ENCODE assay signal across 14 mouse cellular contexts in the genomic region with DNA sequence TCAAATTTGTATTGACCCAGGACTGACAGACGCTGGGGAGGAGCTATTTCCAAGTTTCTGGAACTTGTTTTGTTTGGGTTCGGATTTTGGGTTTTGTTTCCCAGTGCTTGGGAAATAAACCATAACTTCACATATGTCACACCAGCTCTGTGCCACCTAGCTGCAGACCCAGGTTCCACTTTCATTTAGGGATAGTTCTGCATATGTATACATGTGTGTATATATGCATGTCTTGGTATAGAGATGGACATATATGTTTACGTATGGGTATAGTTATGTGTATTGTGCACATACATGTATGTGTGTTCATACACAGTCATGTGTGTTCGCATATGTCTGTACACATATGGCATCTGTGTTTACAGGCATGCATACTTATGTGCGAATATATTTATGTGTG.
DNase-seq lines count a peak whose midpoint lies in the region; ATAC-seq and TF ChIP-seq lines count a peak whose summit lies in the region.
"Had no signal": no experiment of that assay in that cellular context is flagged by ENCODE, and none has a peak within 500 bp of the region (broad histone marks: within the 10 kb centered on the region; RNA-seq: fewer than 3 reads in every experiment).

No protein-coding gene starts in this region.

- DNase-seq in intestine, embryonic 14.5 days (ENCODE audit: low spot score): no peak
- no peak for DNase-seq in neural tube, embryonic 10.5 days (ENCODE audit: extremely low spot score, low spot score)
- DNase-seq in layer of hippocampus, adult 2 months (ENCODE audit: low spot score in 2 of 2): no peak
- no peak for DNase-seq in ovary, postnatal 36 days (ENCODE audit: low spot score)
- DNase-seq in right cerebral cortex, postnatal 10 days (ENCODE audit: low spot score in 2 of 2): no peak
- DNase-seq: right cerebral cortex, postnatal 14 days had no signal

- WGBS in intestine, embryonic 14.5 days: 62% methylated on average over 5 of the region's 5 CpGs
- 61% methylated on average over 5 of the region's 5 CpGs for WGBS in intestine, embryonic 16.5 days
- WGBS in neural tube, embryonic 12.5 days: 60% methylated on average over 5 of the region's 5 CpGs
- WGBS in limb, embryonic 13.5 days: 59% methylated on average over 5 of the region's 5 CpGs

- no peaks in the 10 kb centered on the region for H3K9me3 ChIP-seq in intestine, embryonic 14.5 days (ENCODE audit: control insufficient read depth, low read length)
- no peaks in the 10 kb centered on the region for H3K9me3 ChIP-seq in intestine, embryonic 16.5 days (ENCODE audit: control insufficient read depth, low read length)
- H3K9me3 ChIP-seq in neural tube, embryonic 12.5 days: no peaks in the 10 kb centered on the region
- H3K9me3 ChIP-seq in limb, embryonic 13.5 days: no peaks in the 10 kb centered on the region; the same call in 1 of the 2 replicates
- H3K9me3 ChIP-seq: heart, embryonic 13.5 days; liver, embryonic 12.5 days; megakaryocyte, embryonic 14.5 days had no signal

- H3K9ac ChIP-seq in intestine, embryonic 14.5 days (ENCODE audit: low read length): no peak overlapping the region
- H3K9ac ChIP-seq in intestine, embryonic 16.5 days (ENCODE audit: low read depth, low read length): no peak overlapping the region
- H3K9ac ChIP-seq in neural tube, embryonic 12.5 days: no peak overlapping the region
- no peak overlapping the region for H3K9ac ChIP-seq in limb, embryonic 13.5 days
- H3K9ac ChIP-seq: heart, embryonic 13.5 days; liver, embryonic 12.5 days had no signal

- no peak overlapping the region for H3K4me2 ChIP-seq in intestine, embryonic 14.5 days (ENCODE audit: low read length)
- no peak overlapping the region for H3K4me2 ChIP-seq in intestine, embryonic 16.5 days (ENCODE audit: low read depth, low read length)
- no peak overlapping the region for H3K4me2 ChIP-seq in neural tube, embryonic 12.5 days (replicated peaks)
- peak overlapping the region; percentile 25; the same call in 1 of the 2 replicates for H3K4me2 ChIP-seq in limb, embryonic 13.5 days (replicated peaks)
- H3K4me2 ChIP-seq: heart, embryonic 13.5 days; liver, embryonic 12.5 days had no signal

- no peaks in the 10 kb centered on the region for H3K27me3 ChIP-seq in intestine, embryonic 14.5 days (replicated peaks; ENCODE audit: control insufficient read depth, insufficient read depth, low read length)
- no peaks in the 10 kb centered on the region for H3K27me3 ChIP-seq in intestine, embryonic 16.5 days (replicated peaks; ENCODE audit: control insufficient read depth, insufficient read depth, low read length)
- H3K27me3 ChIP-seq in neural tube, embryonic 12.5 days (replicated peaks): peaks cover 80% of the 10 kb centered on the region
- peaks cover 6% of the 10 kb centered on the region for H3K27me3 ChIP-seq in limb, embryonic 13.5 days
- H3K27me3 ChIP-seq: heart, embryonic 13.5 days; liver, embryonic 12.5 days; megakaryocyte, embryonic 14.5 days had no signal

- 0 out of 2 replicates have a peak, but pooled peaks have one; percentile 34 for ATAC-seq in intestine, embryonic 14.5 days (replicated peaks; ENCODE audit: low FRiP score, low TSS enrichment, low read depth)
- ATAC-seq in intestine, embryonic 16.5 days: no peak
- peak; percentile 55 for ATAC-seq in neural tube, embryonic 12.5 days (ENCODE audit: low FRiP score, low read depth)
- ATAC-seq in limb, embryonic 13.5 days (ENCODE audit: low FRiP score, low read depth): no peak
- ATAC-seq: liver, embryonic 12.5 days; Patski had no signal

- no peaks in the 10 kb centered on the region for H3K36me3 ChIP-seq in intestine, embryonic 14.5 days (ENCODE audit: control insufficient read depth, insufficient read depth, low read length)
- no peaks in the 10 kb centered on the region for H3K36me3 ChIP-seq in intestine, embryonic 16.5 days (ENCODE audit: control insufficient read depth, insufficient read depth, low read length)
- no peaks in the 10 kb centered on the region for H3K36me3 ChIP-seq in neural tube, embryonic 12.5 days
- no peaks in the 10 kb centered on the region for H3K36me3 ChIP-seq in limb, embryonic 13.5 days
- H3K36me3 ChIP-seq: heart, embryonic 13.5 days; liver, embryonic 12.5 days had no signal

- peaks cover 5% of the 10 kb centered on the region; the same call in 1 of the 2 replicates for H3K4me1 ChIP-seq in intestine, embryonic 14.5 days (replicated peaks; ENCODE audit: control insufficient read depth, insufficient read depth, low read length)
- H3K4me1 ChIP-seq in intestine, embryonic 16.5 days (ENCODE audit: control insufficient read depth, insufficient read depth, low read length): no peaks in the 10 kb centered on the region
- H3K4me1 ChIP-seq in neural tube, embryonic 12.5 days: peaks cover 21% of the 10 kb centered on the region
- H3K4me1 ChIP-seq in limb, embryonic 13.5 days: peaks cover 35% of the 10 kb centered on the region
- H3K4me1 ChIP-seq: liver, embryonic 12.5 days had no signal

- TF ChIP-seq CTCF in layer of hippocampus, adult 2 months (conservative IDR thresholded peaks at IDR 0.05): no peak

- H3K4me3 ChIP-seq in intestine, embryonic 14.5 days (ENCODE audit: low read depth, low read length): no peak overlapping the region
- no peak overlapping the region for H3K4me3 ChIP-seq in intestine, embryonic 16.5 days (ENCODE audit: low read length)
- no peak overlapping the region for H3K4me3 ChIP-seq in neural tube, embryonic 12.5 days
- H3K4me3 ChIP-seq in limb, embryonic 13.5 days: no peak overlapping the region
- no peak overlapping the region for H3K4me3 ChIP-seq in layer of hippocampus, adult 2 months
- H3K4me3 ChIP-seq: erythroblast, embryonic 14.5 days; heart, embryonic 13.5 days; liver, embryonic 12.5 days; megakaryocyte, embryonic 14.5 days had no signal

- no peak overlapping the region for H3K27ac ChIP-seq in intestine, embryonic 14.5 days (ENCODE audit: low read depth)
- no peak overlapping the region for H3K27ac ChIP-seq in intestine, embryonic 16.5 days (ENCODE audit: low read length)
- no peak overlapping the region for H3K27ac ChIP-seq in neural tube, embryonic 12.5 days
- H3K27ac ChIP-seq in limb, embryonic 13.5 days: no peak overlapping the region
- H3K27ac ChIP-seq in layer of hippocampus, adult 2 months: no peak overlapping the region
- H3K27ac ChIP-seq: heart, embryonic 13.5 days; liver, embryonic 12.5 days had no signal

Comparison
In these comparisons a context has a peak if more than half of its experiments do, and no peak if none do; other contexts are left out.
1. ATAC-seq: peak in intestine, embryonic 14.5 days (single experiment) and neural tube, embryonic 12.5 days (single experiment); none in intestine, embryonic 16.5 days (single experiment) and limb, embryonic 13.5 days (single experiment).